Mouse (Mus musculus) stomach, embryonic 14.5 days (tissue): ENCODE data around the gene Hdac5. TPM values are rescaled to one million over a fixed set of nuclear protein-coding genes. Genes with fewer than 3 reads are reported as not detected.

Experiments used
- ATAC-seq: fragments of 200-750 bp; cut with Nextera tagmentation; 2 replicates; pipeline ENCODE4 v1.8.0; 2017; ENCODE audit warnings: low read depth, moderate TSS enrichment; ENCODE audit not compliant: insufficient number of reproducible peaks, insufficient read depth, low FRiP score
- H3K27ac ChIP-seq: fragments of 300-500 bp; sonication (generic); 2 replicates; pipeline ENCODE4 v1.5.1; 2014; ENCODE audit warnings: mild to moderate bottlenecking, low read length, moderate library complexity, mixed read lengths
- H3K27me3 ChIP-seq: fragments of 300-500 bp; sonication (generic); 2 replicates; pipeline ENCODE4 v1.6.1; 2014; ENCODE audit warnings: low read length, control low read depth, mixed read lengths; ENCODE audit not compliant: control insufficient read depth, insufficient read depth
- H3K36me3 ChIP-seq: fragments of 300-500 bp; sonication (generic); 2 replicates; pipeline ENCODE4 v1.6.1; 2014; ENCODE audit warnings: mild to moderate bottlenecking, control low read depth, low read length, moderate library complexity, mixed read lengths; ENCODE audit not compliant: control insufficient read depth, insufficient read depth
- H3K4me1 ChIP-seq: fragments of 300-500 bp; sonication (generic); 2 replicates; pipeline ENCODE4 v1.6.1; 2014; ENCODE audit warnings: low read length, control low read depth, mixed read lengths; ENCODE audit not compliant: control insufficient read depth, insufficient read depth
- H3K4me2 ChIP-seq: fragments of 300-500 bp; sonication (generic); replicated peaks from 2 replicates; pipeline ENCODE4 v1.6.1; 2014; ENCODE audit warnings: low read depth, low read length, control low read depth
- H3K4me3 ChIP-seq: fragments of 300-500 bp; sonication (generic); 2 replicates; pipeline ENCODE4 v1.5.1; 2014; ENCODE audit warnings: low read depth, low read length, control low read depth
- H3K9ac ChIP-seq: fragments of 300-500 bp; sonication (generic); replicated peaks from 2 replicates; pipeline ENCODE4 v1.6.1; 2014; ENCODE audit warnings: low read depth, mild to moderate bottlenecking, control low read depth, low read length, moderate library complexity, mixed read lengths
- H3K9me3 ChIP-seq: fragments of 300-500 bp; sonication (generic); 2 replicates; pipeline ENCODE4 v1.6.1; 2016; ENCODE audit warnings: low read depth, low read length, control low read depth; ENCODE audit not compliant: control insufficient read depth
- WGBS: fragments of 180-500 bp; shearing (Covaris S2); extraction: QIAGEN DNeasy Blood & Tissue Kit; methylation state at CpG from one replicate; pipeline ENCODE4 v1.1.7; 2014; 5-methylcytosine and 5-hydroxymethylcytosine counted together
- polyA plus RNA-seq: library from polyadenylated mRNA; unstranded; fragments of >200 nt; fragmentation: Nextera tagmentation; extraction: Ambion mirVana; gene quantifications from 2 replicates; pipeline ENCODE4 v1.2.1, GENCODE M21; 2014

Gene Hdac5
- polyA plus RNA-seq, 1 experiment from 2014 or later, result 46.4 TPM

DNA sequence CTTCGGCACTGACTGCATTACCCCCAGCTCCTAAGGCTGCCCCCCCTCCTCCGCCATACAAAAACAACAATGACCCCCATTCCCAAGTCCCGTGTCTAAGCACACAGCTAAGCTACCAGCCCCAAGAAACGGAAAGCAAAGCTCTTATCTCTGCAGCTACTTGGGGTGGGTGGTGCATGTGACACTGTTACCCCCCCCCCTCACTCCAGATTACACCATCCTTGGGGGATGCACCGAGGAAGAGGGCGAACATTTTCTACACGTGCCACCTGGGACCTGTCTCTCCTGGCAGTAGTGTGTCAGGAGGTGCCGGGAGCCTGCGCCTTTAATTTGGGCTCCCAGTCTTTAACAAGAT, 1.8 kb downstream of the Hdac5 start:
- peak overlapping the region; percentile 29 for H3K27ac ChIP-seq
- peaks cover 51% of the 10 kb centered on the region for H3K4me1 ChIP-seq
- ATAC-seq, result no peak
- no peaks in the 10 kb centered on the region for H3K9me3 ChIP-seq
- H3K36me3 ChIP-seq, result no peaks in the 10 kb centered on the region
- peak overlapping the region; percentile 88 for H3K4me2 ChIP-seq
- no peak overlapping the region for H3K9ac ChIP-seq
- peak overlapping the region; percentile 92 for H3K4me3 ChIP-seq
- H3K27me3 ChIP-seq, result no peaks in the 10 kb centered on the region
- WGBS, result 23% methylated on average over 9 of the region's 9 CpGs

DNA sequence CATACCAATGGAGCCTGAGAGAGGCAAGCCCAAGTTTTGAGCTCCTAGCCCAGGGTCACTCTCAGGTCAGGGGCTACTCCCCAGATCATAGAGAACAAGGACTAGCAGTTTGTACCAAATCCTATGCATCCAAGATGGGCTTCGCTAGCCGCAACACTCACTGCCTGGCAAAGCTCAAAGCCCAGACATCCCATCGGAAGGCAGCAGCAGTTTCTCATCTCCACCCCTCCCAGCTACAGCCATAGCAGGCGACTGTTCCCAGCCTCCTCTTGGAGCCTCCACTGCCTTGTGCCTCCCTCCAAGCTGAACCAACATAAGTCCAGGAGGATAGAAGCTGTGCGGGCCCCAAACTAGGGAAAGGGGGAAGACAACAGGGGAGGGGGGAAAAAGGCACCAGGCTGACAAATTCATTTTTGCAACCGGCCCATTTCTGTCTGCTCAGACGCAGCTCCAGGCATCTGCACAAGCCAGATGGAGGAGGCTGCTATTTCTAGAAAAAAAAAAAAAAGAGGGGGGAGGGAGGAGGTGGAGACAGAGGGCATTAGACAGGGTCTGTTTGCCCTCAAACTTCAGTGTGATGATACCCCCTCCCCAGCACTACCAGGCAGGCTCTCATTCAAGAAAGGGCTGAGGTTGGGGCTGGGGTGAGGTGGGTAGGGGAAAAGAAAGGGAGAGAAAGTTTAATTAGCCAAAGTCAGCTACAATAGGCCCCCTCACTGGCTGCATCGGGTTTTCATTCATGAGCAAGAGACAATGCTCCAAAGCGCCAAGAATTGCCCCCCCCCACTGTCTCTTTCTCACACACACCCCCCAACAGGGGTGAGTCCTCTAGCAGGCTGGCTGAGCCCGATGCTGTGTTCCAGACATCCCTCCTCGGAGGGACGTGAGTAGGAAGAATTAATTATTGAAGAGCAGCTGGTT, 2.4 kb downstream of the Hdac5 start:
- Histone ChIP-seq H3K9ac (no peak overlapping the region), H3K27me3 (no peaks in the 10 kb centered on the region), H3K4me2 (peak overlapping the region; percentile 88), H3K27ac (peak overlapping the region; percentile 29), H3K4me1 (peaks cover 56% of the 10 kb centered on the region), H3K4me3 (peak overlapping the region; percentile 92), H3K36me3 (no peaks in the 10 kb centered on the region), H3K9me3 (no peaks in the 10 kb centered on the region)
- 16% methylated on average over 12 of the region's 12 CpGs for WGBS
- no peak for ATAC-seq

GRCm38 (mm10) chr11:102226067-102226978, 3.6 kb downstream of the Hdac5 start:
- 73% methylated on average over 12 of the region's 12 CpGs for WGBS
- no peaks in the 10 kb centered on the region for H3K27me3 ChIP-seq
- no peaks in the 10 kb centered on the region for H3K36me3 ChIP-seq
- no peak overlapping the region for H3K9ac ChIP-seq
- no peak overlapping the region for H3K4me3 ChIP-seq
- peaks cover 56% of the 10 kb centered on the region for H3K4me1 ChIP-seq
- H3K4me2 ChIP-seq, result no peak overlapping the region
- ATAC-seq, result no peak
- no peaks in the 10 kb centered on the region for H3K9me3 ChIP-seq
- H3K27ac ChIP-seq, result no peak overlapping the region; the same call in 1 of the 2 replicates

DNA sequence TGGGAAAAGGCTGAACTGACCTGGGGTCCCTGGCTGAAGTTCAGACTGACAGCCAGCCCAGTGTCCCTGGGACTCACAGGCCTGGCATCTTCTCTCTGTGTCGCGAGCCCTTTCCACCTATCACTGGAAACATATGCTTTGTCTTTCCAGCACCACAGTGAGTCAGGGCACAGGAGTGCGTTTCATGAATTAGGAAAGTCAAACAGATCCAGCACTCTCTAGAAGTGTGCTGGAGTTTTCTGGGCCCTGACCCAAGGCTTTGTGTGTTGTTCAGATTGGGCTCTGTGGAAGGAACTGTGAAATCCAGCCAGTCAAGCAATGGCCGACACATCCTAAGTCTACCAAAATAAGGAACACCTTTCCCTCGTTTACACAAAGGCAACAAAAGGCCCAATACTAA, 4.7 kb downstream of the Hdac5 start:
- H3K4me2 ChIP-seq, result no peak overlapping the region
- no peak overlapping the region for H3K4me3 ChIP-seq
- no peaks in the 10 kb centered on the region for H3K27me3 ChIP-seq
- H3K27ac ChIP-seq, result no peak overlapping the region
- no peaks in the 10 kb centered on the region for H3K36me3 ChIP-seq
- 45% methylated on average over 5 of the region's 5 CpGs for WGBS
- peaks cover 60% of the 10 kb centered on the region for H3K4me1 ChIP-seq
- no peak for ATAC-seq
- H3K9me3 ChIP-seq, result no peaks in the 10 kb centered on the region
- no peak overlapping the region for H3K9ac ChIP-seq

DNA sequence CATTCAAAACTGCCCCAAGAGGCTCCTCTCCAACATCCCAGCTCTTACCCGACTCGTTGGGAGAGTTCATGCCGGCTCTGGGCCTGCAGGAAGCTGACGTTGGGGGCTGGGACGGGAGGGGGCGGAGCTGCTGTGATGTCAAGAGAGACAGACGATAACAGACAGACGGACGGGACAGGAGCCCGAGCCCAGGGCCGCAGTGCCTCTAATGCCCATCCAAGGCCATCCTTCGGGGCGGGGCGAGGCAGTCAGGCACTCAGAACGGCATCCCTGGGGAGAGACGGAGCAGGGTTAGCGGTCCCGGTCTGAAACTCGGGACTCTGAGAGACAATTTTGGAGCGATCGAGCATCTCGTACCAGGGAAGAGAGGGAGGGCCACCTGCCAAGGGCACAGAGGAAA, 5.3 kb downstream of the Hdac5 start:
- WGBS, result 19% methylated on average over 22 of the region's 22 CpGs
- no peak overlapping the region for H3K9ac ChIP-seq
- no peaks in the 10 kb centered on the region for H3K27me3 ChIP-seq
- H3K36me3 ChIP-seq, result no peaks in the 10 kb centered on the region
- H3K4me3 ChIP-seq, result no peak overlapping the region
- H3K27ac ChIP-seq, result no peak overlapping the region
- no peak for ATAC-seq
- H3K4me2 ChIP-seq, result peak overlapping the region; percentile 22
- H3K4me1 ChIP-seq, result peaks cover 65% of the 10 kb centered on the region
- no peaks in the 10 kb centered on the region for H3K9me3 ChIP-seq

DNA sequence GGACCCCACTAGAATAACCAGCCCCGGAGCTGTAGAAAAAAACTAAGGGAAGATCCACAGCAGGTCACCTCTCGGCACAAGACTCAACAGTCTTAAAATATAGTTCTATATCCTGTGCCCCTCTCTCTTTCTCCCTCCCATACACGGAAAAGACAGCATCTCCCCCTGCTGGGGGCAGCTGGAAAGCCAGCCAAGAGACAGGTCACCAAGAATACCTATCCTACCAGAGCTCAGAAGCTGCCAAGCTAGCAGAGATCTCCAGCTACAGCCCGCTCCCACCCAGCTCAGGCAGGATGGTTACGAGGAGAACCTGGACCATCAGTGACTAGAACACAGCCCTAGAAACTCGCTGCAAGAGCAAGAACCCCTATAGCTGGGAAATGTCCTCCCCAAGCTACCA, 6.8 kb downstream of the Hdac5 start:
- no peak overlapping the region for H3K9ac ChIP-seq
- 28% methylated on average over 6 of the region's 6 CpGs for WGBS
- peaks cover 69% of the 10 kb centered on the region for H3K4me1 ChIP-seq
- no peak overlapping the region for H3K4me3 ChIP-seq
- H3K4me2 ChIP-seq, result no peak overlapping the region
- no peaks in the 10 kb centered on the region for H3K9me3 ChIP-seq
- no peak overlapping the region for H3K27ac ChIP-seq
- H3K36me3 ChIP-seq, result no peaks in the 10 kb centered on the region
- ATAC-seq, result no peak
- no peaks in the 10 kb centered on the region for H3K27me3 ChIP-seq

DNA sequence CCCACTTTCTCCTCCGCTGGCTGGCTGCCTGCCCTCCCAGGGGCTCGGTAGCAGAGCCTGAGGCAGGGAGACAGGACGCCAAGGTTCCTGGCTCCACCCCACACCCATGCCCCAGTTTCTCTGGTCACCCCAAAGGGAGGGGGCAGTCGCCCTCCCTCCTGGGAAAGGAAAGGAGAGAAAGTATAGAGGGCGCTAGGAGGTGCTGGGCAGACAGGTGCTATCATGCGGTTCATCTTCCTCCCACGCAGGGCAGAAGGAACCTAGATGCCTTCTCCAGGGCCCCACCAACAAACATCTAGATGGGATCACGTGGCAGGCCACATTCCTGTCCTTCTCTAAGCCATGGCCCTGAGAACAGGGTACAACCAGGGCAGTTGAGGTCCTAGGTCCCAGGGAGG, 8.0 kb downstream of the Hdac5 start:
- Histone ChIP-seq H3K27ac (no peak overlapping the region), H3K36me3 (no peaks in the 10 kb centered on the region), H3K4me3 (no peak overlapping the region), H3K27me3 (no peaks in the 10 kb centered on the region), H3K4me1 (peaks cover 69% of the 10 kb centered on the region), H3K9me3 (no peaks in the 10 kb centered on the region), H3K4me2 (no peak overlapping the region), H3K9ac (no peak overlapping the region)
- WGBS, result 65% methylated on average over 8 of the region's 8 CpGs
- ATAC-seq, result no peak

DNA sequence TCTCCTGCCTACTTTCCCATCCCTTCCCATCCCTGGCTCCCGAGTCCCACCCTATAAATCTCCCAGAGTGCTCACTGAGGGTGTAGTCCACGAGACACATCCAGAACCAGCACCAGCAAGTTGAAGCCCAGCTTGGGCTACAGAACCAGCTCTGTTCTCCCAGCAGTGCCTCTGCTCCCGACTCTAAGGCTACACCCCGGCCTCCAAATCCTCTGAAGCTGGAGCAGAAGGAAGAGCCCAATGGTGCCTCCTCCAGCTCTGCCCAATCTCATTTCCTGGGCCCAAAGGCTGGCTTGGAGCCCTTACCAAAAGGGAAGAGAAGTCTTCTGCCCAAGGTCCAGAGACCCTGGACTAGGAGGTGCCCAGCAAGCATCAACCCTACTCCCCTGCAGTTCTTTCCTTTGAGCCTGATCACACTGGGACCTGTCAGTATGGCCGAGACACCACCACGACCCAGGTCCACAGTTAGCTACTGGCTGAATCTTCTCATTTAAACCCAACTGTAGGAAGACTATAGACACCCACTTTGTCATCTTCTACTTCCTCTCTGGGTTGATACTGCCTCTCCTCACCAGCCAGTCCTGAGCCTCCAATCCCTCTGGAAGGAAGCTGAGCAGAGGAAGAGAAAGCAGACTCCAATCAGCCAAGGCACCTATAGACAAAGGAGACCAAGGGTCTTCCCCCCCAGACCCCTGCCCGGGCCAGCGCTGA, 8.6 kb downstream of the Hdac5 start:
- H3K9me3 ChIP-seq, result no peaks in the 10 kb centered on the region
- no peak overlapping the region for H3K4me2 ChIP-seq
- no peak for ATAC-seq
- H3K4me3 ChIP-seq, result no peak overlapping the region
- H3K27ac ChIP-seq, result no peak overlapping the region
- 84% methylated on average over 8 of the region's 8 CpGs for WGBS
- H3K36me3 ChIP-seq, result no peaks in the 10 kb centered on the region
- no peak overlapping the region for H3K9ac ChIP-seq
- peaks cover 68% of the 10 kb centered on the region for H3K4me1 ChIP-seq
- no peaks in the 10 kb centered on the region for H3K27me3 ChIP-seq
